Mouse (Mus musculus) embryonic facial prominence, embryonic 14.5 days (tissue): ENCODE measurements at regions not wholly inside any gene's neighbourhood (a gene's known extent, or its start where the extent isn't known, plus 50 kb on each side); places are given as distances from the start of the nearest gene placed in this dataset.

Experiments used
- ATAC-seq: fragments of 200-750 bp; cut with Nextera tagmentation; 2 replicates; pipeline ENCODE4 v1.8.0; 2017; ENCODE audit warnings: low read depth, moderate number of reproducible peaks, moderate TSS enrichment
- DNase-seq: peaks from one replicate; pipeline ENCODE4 v3.0.0-alpha.2; 2015; ENCODE audit warnings: low spot score
- H3K27ac ChIP-seq: fragments of 300-500 bp; sonication (generic); replicated peaks from 2 replicates; pipeline ENCODE4 v1.5.1; 2014; ENCODE audit warnings: low read depth, mild to moderate bottlenecking, low read length, moderate library complexity
- H3K27me3 ChIP-seq: fragments of 300-500 bp; sonication (generic); replicated peaks from 2 replicates; pipeline ENCODE4 v1.6.1; 2014; ENCODE audit warnings: low read length; ENCODE audit not compliant: control insufficient read depth, insufficient read depth
- H3K36me3 ChIP-seq: fragments of 300-500 bp; sonication (generic); 2 replicates; pipeline ENCODE4 v1.6.1; 2014; ENCODE audit warnings: low read length, mixed read lengths; ENCODE audit not compliant: control insufficient read depth, insufficient read depth
- H3K4me1 ChIP-seq: fragments of 300-500 bp; sonication (generic); 2 replicates; pipeline ENCODE4 v1.6.1; 2014; ENCODE audit warnings: antibody characterized with exemption, low read length; ENCODE audit not compliant: control insufficient read depth, insufficient read depth
- H3K4me2 ChIP-seq: fragments of 300-500 bp; sonication (generic); 2 replicates; pipeline ENCODE4 v1.6.1; 2014; ENCODE audit warnings: low read depth, mild to moderate bottlenecking, low read length, moderate library complexity, mixed read lengths
- H3K4me3 ChIP-seq: fragments of 300-500 bp; sonication (generic); 2 replicates; pipeline ENCODE4 v1.5.1; 2014; ENCODE audit warnings: low read depth, mild to moderate bottlenecking, low read length
- H3K9ac ChIP-seq: fragments of 300-500 bp; sonication (generic); 2 replicates; pipeline ENCODE4 v1.6.1; 2014; ENCODE audit warnings: low read depth, mild to moderate bottlenecking, low read length, moderate library complexity, mixed read lengths
- H3K9me3 ChIP-seq: fragments of 300-500 bp; sonication (generic); 2 replicates; pipeline ENCODE4 v1.6.1; 2016; ENCODE audit warnings: low read length; ENCODE audit not compliant: control insufficient read depth
- WGBS: fragments of 180-500 bp; shearing (Covaris S2); extraction: QIAGEN DNeasy Blood & Tissue Kit; methylation state at CpG from one replicate; pipeline ENCODE4 v1.1.7; 2014; 5-methylcytosine and 5-hydroxymethylcytosine counted together

GRCm38 (mm10) chrX:107577501-107577900 is 90.3 kb upstream of the Tbx22 start:
- 15% methylated on average over 5 of the region's 5 CpGs for WGBS
- Histone ChIP-seq H3K27me3 (no peaks in the 10 kb centered on the region), H3K4me2 (no peak overlapping the region), H3K36me3 (no peaks in the 10 kb centered on the region), H3K4me1 (no peaks in the 10 kb centered on the region), H3K27ac (no peak overlapping the region), H3K9me3 (no peaks in the 10 kb centered on the region), H3K9ac (no peak overlapping the region), H3K4me3 (no peak overlapping the region)
- DNase-seq (peak; percentile 11), ATAC-seq (no peak)
